Mouse (Mus musculus) lung, postnatal 0 days (tissue): Measurements from ENCODE around the gene Idh2. TPM values are rescaled to one million over a fixed set of nuclear protein-coding genes. Genes with fewer than 3 reads are reported as not detected.

Experiments used
- ATAC-seq: fragments of 200-750 bp; cut with Nextera tagmentation; 2 replicates; pipeline ENCODE4 v1.8.0; 2017; ENCODE audit warnings: moderate library complexity
- DNase-seq: peaks from one replicate; pipeline ENCODE4 v3.0.0-alpha.2; 2016; ENCODE audit warnings: low spot score
- H3K27ac ChIP-seq: fragments of 300-500 bp; sonication (generic); 2 replicates; pipeline ENCODE4 v1.5.1; 2014; ENCODE audit warnings: antibody characterized with exemption, mild to moderate bottlenecking, low read length, mixed read lengths
- H3K27me3 ChIP-seq: fragments of 300-500 bp; sonication (generic); replicated peaks from 2 replicates; pipeline ENCODE4 v1.6.1; 2014; ENCODE audit warnings: low read length, mixed read lengths; ENCODE audit not compliant: insufficient read depth
- H3K36me3 ChIP-seq: fragments of 300-500 bp; sonication (generic); 2 replicates; pipeline ENCODE4 v1.6.1; 2014; ENCODE audit warnings: low read length, mixed read lengths; ENCODE audit not compliant: insufficient read depth
- H3K4me1 ChIP-seq: fragments of 300-500 bp; sonication (generic); 2 replicates; pipeline ENCODE4 v1.6.1; 2014; ENCODE audit warnings: antibody characterized with exemption, low read depth, low read length, mixed read lengths; ENCODE audit not compliant: insufficient read depth
- H3K4me2 ChIP-seq: fragments of 300-500 bp; sonication (generic); replicated peaks from 2 replicates; pipeline ENCODE4 v1.6.1; 2014; ENCODE audit warnings: low read depth, mild to moderate bottlenecking, low read length, moderate library complexity, mixed read lengths
- H3K4me3 ChIP-seq: fragments of 300-500 bp; sonication (generic); 2 replicates; pipeline ENCODE4 v1.5.1; 2014; ENCODE audit warnings: low read depth, low read length
- H3K9ac ChIP-seq: fragments of 300-500 bp; sonication (generic); replicated peaks from 2 replicates; pipeline ENCODE4 v1.6.1; 2014; ENCODE audit warnings: low read depth, mild to moderate bottlenecking
- H3K9me3 ChIP-seq: fragments of 300-500 bp; sonication (generic); 2 replicates; pipeline ENCODE4 v1.6.1; 2016; ENCODE audit warnings: low read length, mixed read lengths
- CTCF ChIP-seq: IDR thresholded peaks from 2 replicates; pipeline ENCODE4 v1.5.1; 2016; ENCODE audit warnings: antibody characterized with exemption, mild to moderate bottlenecking
- EP300 ChIP-seq: IDR thresholded peaks from 2 replicates; pipeline ENCODE4 v1.6.1; 2016; ENCODE audit warnings: antibody characterized with exemption, mild to moderate bottlenecking, control low read depth
- WGBS: fragments of 180-500 bp; shearing (Covaris S2); extraction: QIAGEN DNeasy Blood & Tissue Kit; methylation state at CpG from one replicate; pipeline ENCODE4 v1.1.7; 2014; 5-methylcytosine and 5-hydroxymethylcytosine counted together
- polyA plus RNA-seq: library from polyadenylated mRNA; unstranded; fragments of >200 nt; fragmentation: Nextera tagmentation; extraction: Ambion mirVana; gene quantifications from 2 replicates; pipeline ENCODE4 v1.2.1, GENCODE M21; 2015

Gene Idh2
- polyA plus RNA-seq, 1 experiment from 2014 or later, result 296 TPM

DNA sequence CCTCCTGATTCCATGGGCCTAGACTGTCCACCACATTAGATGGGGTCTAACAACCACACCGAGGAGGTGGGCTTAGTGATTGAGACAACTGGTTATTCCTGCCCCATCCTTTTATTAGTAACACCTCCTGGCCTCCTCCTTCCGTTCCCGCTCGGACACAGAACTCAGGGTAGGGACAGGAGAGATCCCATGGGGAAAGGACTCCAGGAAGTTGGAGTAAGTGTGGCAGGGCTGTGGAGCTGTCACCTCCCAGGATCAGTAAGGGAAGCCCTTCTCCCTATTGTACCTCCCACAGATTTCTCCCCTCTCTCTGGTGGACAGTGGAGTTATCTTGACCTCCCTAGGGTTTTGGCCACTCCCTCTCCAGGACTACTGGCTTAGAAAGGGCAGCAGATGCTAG lies 68.2 kb downstream of the Idh2 start:
- Histone ChIP-seq H3K27me3 (no peaks in the 10 kb centered on the region), H3K9ac (no peak overlapping the region), H3K4me2 (no peak overlapping the region), H3K4me3 (no peak overlapping the region), H3K27ac (no peak overlapping the region), H3K36me3 (no peaks in the 10 kb centered on the region), H3K9me3 (no peaks in the 10 kb centered on the region), H3K4me1 (peaks cover 18% of the 10 kb centered on the region; the same call in 1 of the 2 replicates)
- DNase-seq (no peak), ATAC-seq (no peak)
- TF ChIP-seq EP300, result no peak
- TF ChIP-seq CTCF, result no peak
- WGBS, result 66% methylated on average over 4 of the region's 4 CpGs

Other genes starting within 250 kb of the Idh2 start
- 11.8 and 12.0 TPM in 2 replicates for gene Ap3s2, start 194.7 kb downstream of the Idh2 start, polyA plus RNA-seq
- 22.6 and 25.1 TPM in 2 replicates for gene Arpin, start 180.0 kb downstream of the Idh2 start, polyA plus RNA-seq
- gene Zfp710, start 90.6 kb downstream of the Idh2 start, polyA plus RNA-seq, result 11.1 and 12.9 TPM in 2 replicates
- gene Sema4b, start 71.4 kb upstream of the Idh2 start, polyA plus RNA-seq, result 11.6 and 11.8 TPM in 2 replicates
- gene Cib1, start 117.4 kb upstream of the Idh2 start, polyA plus RNA-seq, result 108 and 123 TPM in 2 replicates
- gene Gdpgp1, start 117.5 kb upstream of the Idh2 start, polyA plus RNA-seq, result 2.6 and 2.8 TPM in 2 replicates
- 1.9 and 2.1 TPM in 2 replicates for gene Ttll13, start 131.0 kb upstream of the Idh2 start, polyA plus RNA-seq
- gene Ngrn, start 145.8 kb upstream of the Idh2 start, polyA plus RNA-seq, result 40.8 and 46.0 TPM in 2 replicates
- gene Vps33b, start 154.3 kb upstream of the Idh2 start, polyA plus RNA-seq, result 2.8 and 3.4 TPM in 2 replicates
- gene Prc1, start 179.1 kb upstream of the Idh2 start, polyA plus RNA-seq, result 8.4 and 13.8 TPM in 2 replicates
- gene Rccd1, start 209.1 kb upstream of the Idh2 start, polyA plus RNA-seq, result 3.4 and 3.8 TPM in 2 replicates
- gene Unc45a, start 225.6 kb upstream of the Idh2 start, polyA plus RNA-seq, result 30.3 and 32.9 TPM in 2 replicates
- 8.5 and 9.2 TPM in 2 replicates for gene Hddc3, start 227.7 kb upstream of the Idh2 start, polyA plus RNA-seq